Mouse (Mus musculus) liver, embryonic 13.5 days (tissue): ENCODE data around the gene Rufy4. TPM values are rescaled to one million over a fixed set of nuclear protein-coding genes. Genes with fewer than 3 reads are reported as not detected.

Experiments used
- ATAC-seq: fragments of 200-750 bp; cut with Nextera tagmentation; 2 replicates; pipeline ENCODE4 v1.8.0; 2017; ENCODE audit warnings: low read depth, mild to moderate bottlenecking, moderate number of reproducible peaks, moderate library complexity
- DNase-seq: peaks from one replicate; pipeline ENCODE4 v3.0.0; 2022
- H3K27ac ChIP-seq: fragments of 300-500 bp; sonication (generic); 2 replicates; pipeline ENCODE4 v1.5.1; 2015; ENCODE audit warnings: moderate library complexity, mild to moderate bottlenecking, inconsistent platforms
- H3K27me3 ChIP-seq: fragments of 300-500 bp; sonication (generic); 2 replicates; pipeline ENCODE4 v1.6.1; 2015; ENCODE audit warnings: mild to moderate bottlenecking, inconsistent platforms
- H3K36me3 ChIP-seq: fragments of 300-500 bp; sonication (generic); 2 replicates; pipeline ENCODE4 v1.6.1; 2015; ENCODE audit warnings: mild to moderate bottlenecking, inconsistent platforms
- H3K4me1 ChIP-seq: fragments of 300-500 bp; sonication (generic); replicated peaks from 2 replicates; pipeline ENCODE4 v1.6.1; 2015; ENCODE audit warnings: inconsistent platforms
- H3K4me2 ChIP-seq: fragments of 300-500 bp; sonication (generic); 2 replicates; pipeline ENCODE4 v1.6.1; 2015; ENCODE audit warnings: inconsistent platforms, mild to moderate bottlenecking, moderate library complexity
- H3K4me3 ChIP-seq: fragments of 300-500 bp; sonication (generic); replicated peaks from 2 replicates; pipeline ENCODE4 v1.5.1; 2015; ENCODE audit warnings: mild to moderate bottlenecking, inconsistent platforms
- H3K9ac ChIP-seq: fragments of 300-500 bp; sonication (generic); 2 replicates; pipeline ENCODE4 v1.6.1; 2015; ENCODE audit warnings: mild to moderate bottlenecking, inconsistent platforms
- H3K9me3 ChIP-seq: fragments of 300-500 bp; sonication (generic); replicated peaks from 2 replicates; pipeline ENCODE4 v1.6.1; 2016; ENCODE audit warnings: inconsistent platforms
- WGBS: fragments of 180-500 bp; shearing (Covaris S2); methylation state at CpG from one replicate; pipeline ENCODE4 v1.1.7; 2015; ENCODE audit not compliant: insufficient replicate concordance; 5-methylcytosine and 5-hydroxymethylcytosine counted together
- polyA plus RNA-seq: library from polyadenylated mRNA; unstranded; fragments of >200 nt; fragmentation: Nextera tagmentation; extraction: Ambion mirVana; gene quantifications from 2 replicates; pipeline ENCODE4 v1.2.1, GENCODE M21; 2015

The Rufy4 gene
- polyA plus RNA-seq, 1 experiment from 2014 or later: 0.10 TPM

GRCm38 (mm10) chr1:74091611-74092224, 33.6 kb upstream of the Rufy4 start:
- no peak overlapping the region for H3K9ac ChIP-seq
- no peaks in the 10 kb centered on the region for H3K36me3 ChIP-seq
- H3K27ac ChIP-seq: 0 out of 2 replicates have a peak overlapping the region, but pooled peaks have one; percentile 12
- peaks cover 47% of the 10 kb centered on the region for H3K27me3 ChIP-seq
- no peak overlapping the region for H3K4me2 ChIP-seq
- H3K4me3 ChIP-seq: no peak overlapping the region
- H3K9me3 ChIP-seq: no peaks in the 10 kb centered on the region
- no peak for DNase-seq
- H3K4me1 ChIP-seq: no peaks in the 10 kb centered on the region
- no peak for ATAC-seq
- WGBS: 29% methylated on average over 6 of the region's 6 CpGs

GRCm38 (mm10) chr1:74092242-74092641, 33.1 kb upstream of the Rufy4 start:
- Histone ChIP-seq H3K27me3 (peaks cover 52% of the 10 kb centered on the region), H3K27ac (no peak overlapping the region), H3K4me2 (no peak overlapping the region), H3K4me3 (no peak overlapping the region), H3K9me3 (no peaks in the 10 kb centered on the region), H3K36me3 (no peaks in the 10 kb centered on the region), H3K9ac (no peak overlapping the region), H3K4me1 (no peaks in the 10 kb centered on the region)
- ATAC-seq (no peak), DNase-seq (no peak)
- WGBS: 53% methylated on average over 10 of the region's 10 CpGs

GRCm38 (mm10) chr1:74093447-74093846, 31.9 kb upstream of the Rufy4 start:
- H3K9me3 ChIP-seq: no peaks in the 10 kb centered on the region
- no peak for ATAC-seq
- 0 out of 2 replicates have a peak, but pooled peaks cover 5% of the 10 kb centered on the region for H3K4me1 ChIP-seq
- H3K36me3 ChIP-seq: no peaks in the 10 kb centered on the region
- H3K9ac ChIP-seq: no peak overlapping the region
- 53% methylated on average over 5 of the region's 5 CpGs for WGBS
- H3K4me2 ChIP-seq: no peak overlapping the region
- no peak for DNase-seq
- H3K27me3 ChIP-seq: peaks cover 64% of the 10 kb centered on the region
- H3K4me3 ChIP-seq: no peak overlapping the region
- no peak overlapping the region for H3K27ac ChIP-seq

- Histone ChIP-seq H3K27me3 (peaks cover 73% of the 10 kb centered on the region), H3K4me1 (peaks cover 9% of the 10 kb centered on the region; the same call in 1 of the 2 replicates), H3K4me2 (no peak overlapping the region), H3K9me3 (no peaks in the 10 kb centered on the region), H3K4me3 (no peak overlapping the region), H3K36me3 (no peaks in the 10 kb centered on the region), H3K9ac (no peak overlapping the region), H3K27ac (no peak overlapping the region)
- no peak for DNase-seq
- 38% methylated on average over 7 of the region's 7 CpGs for WGBS
- ATAC-seq: no peak
These were observed 30.7 kb upstream of the Rufy4 start for GRCm38 (mm10) chr1:74094497-74095270.

- peaks cover 9% of the 10 kb centered on the region; the same call in 1 of the 2 replicates for H3K4me1 ChIP-seq
- no peak for ATAC-seq
- no peak overlapping the region for H3K4me2 ChIP-seq
- no peak overlapping the region for H3K9ac ChIP-seq
- H3K9me3 ChIP-seq: no peaks in the 10 kb centered on the region
- no peak for DNase-seq
- H3K4me3 ChIP-seq: no peak overlapping the region
- H3K27me3 ChIP-seq: peaks cover 74% of the 10 kb centered on the region
- 33% methylated on average over 6 of the region's 6 CpGs for WGBS
- no peaks in the 10 kb centered on the region for H3K36me3 ChIP-seq
- H3K27ac ChIP-seq: no peak overlapping the region
These were observed 30.0 kb upstream of the Rufy4 start for GRCm38 (mm10) chr1:74095296-74095695.

GRCm38 (mm10) chr1:74095728-74096127, 29.6 kb upstream of the Rufy4 start:
- no peak for ATAC-seq
- no peak overlapping the region for H3K4me3 ChIP-seq
- no peaks in the 10 kb centered on the region for H3K36me3 ChIP-seq
- WGBS: 28% methylated on average over 3 of the region's 3 CpGs
- no peaks in the 10 kb centered on the region for H3K9me3 ChIP-seq
- H3K27me3 ChIP-seq: peaks cover 76% of the 10 kb centered on the region
- no peak overlapping the region for H3K9ac ChIP-seq
- no peak for DNase-seq
- peaks cover 9% of the 10 kb centered on the region; the same call in 1 of the 2 replicates for H3K4me1 ChIP-seq
- no peak overlapping the region for H3K27ac ChIP-seq
- H3K4me2 ChIP-seq: no peak overlapping the region

- H3K4me3 ChIP-seq: peak overlapping the region; percentile 38
- H3K27me3 ChIP-seq: peaks cover 90% of the 10 kb centered on the region
- H3K4me2 ChIP-seq: peak overlapping the region; percentile 59
- no peaks in the 10 kb centered on the region for H3K9me3 ChIP-seq
- no peaks in the 10 kb centered on the region for H3K36me3 ChIP-seq
- H3K4me1 ChIP-seq: peaks cover 9% of the 10 kb centered on the region; the same call in 1 of the 2 replicates
- DNase-seq: no peak
- no peak for ATAC-seq
- WGBS: 1% methylated on average over 58 of the region's 58 CpGs
- H3K9ac ChIP-seq: no peak overlapping the region
- no peak overlapping the region for H3K27ac ChIP-seq
These were observed 27.0 kb upstream of the Rufy4 start for GRCm38 (mm10) chr1:74098004-74099000.

GRCm38 (mm10) chr1:74099001-74099435, 26.3 kb upstream of the Rufy4 start:
- Histone ChIP-seq H3K9ac (no peak overlapping the region), H3K36me3 (no peaks in the 10 kb centered on the region), H3K4me1 (peaks cover 12% of the 10 kb centered on the region; the same call in 1 of the 2 replicates), H3K4me2 (peak overlapping the region; percentile 59), H3K27me3 (peaks cover 93% of the 10 kb centered on the region), H3K4me3 (peak overlapping the region; percentile 38; the same call in 1 of the 2 replicates), H3K27ac (no peak overlapping the region), H3K9me3 (no peaks in the 10 kb centered on the region)
- WGBS: 4% methylated on average over 13 of the region's 14 CpGs
- ATAC-seq: no peak
- no peak for DNase-seq

GRCm38 (mm10) chr1:74103654-74104353, 21.5 kb upstream of the Rufy4 start:
- Histone ChIP-seq H3K27ac (no peak overlapping the region), H3K9ac (no peak overlapping the region), H3K9me3 (no peaks in the 10 kb centered on the region), H3K36me3 (no peaks in the 10 kb centered on the region), H3K4me3 (no peak overlapping the region), H3K4me2 (no peak overlapping the region), H3K4me1 (peaks cover 6% of the 10 kb centered on the region; the same call in 1 of the 2 replicates), H3K27me3 (peaks cover 55% of the 10 kb centered on the region)
- ATAC-seq (no peak), DNase-seq (no peak)
- WGBS: 39% methylated on average over 6 of the region's 6 CpGs

- Histone ChIP-seq H3K4me1 (0 out of 2 replicates have a peak, but pooled peaks cover 3% of the 10 kb centered on the region), H3K9me3 (no peaks in the 10 kb centered on the region), H3K27me3 (peaks cover 37% of the 10 kb centered on the region), H3K9ac (no peak overlapping the region), H3K4me2 (no peak overlapping the region), H3K36me3 (no peaks in the 10 kb centered on the region), H3K27ac (no peak overlapping the region), H3K4me3 (no peak overlapping the region)
- 59% methylated on average over 4 of the region's 4 CpGs for WGBS
- DNase-seq (no peak), ATAC-seq (no peak)
These were observed 19.7 kb upstream of the Rufy4 start for GRCm38 (mm10) chr1:74105660-74106059.
